In genomic region chr11:23504801-23505200, GRCm38 (mm10) we compare ENCODE assay signal across 31 mouse cellular contexts. TPM values are rescaled to one million over a fixed set of nuclear protein-coding genes. Genes with fewer than 3 reads are reported as not detected.
"Had no signal": no experiment of that assay in that cellular context is flagged by ENCODE, and none has a peak within 500 bp of the region (broad histone marks: within the 10 kb centered on the region; RNA-seq: fewer than 3 reads in every experiment).

No protein-coding gene starts in this region.

RNA-seq across cellular contexts. Expression of gene 1700093K21Rik, which starts 16.2 kb away (rescaled TPM):
- total RNA-seq: heart, postnatal 10 days; heart, postnatal 14 days; heart, postnatal 25 days; heart, postnatal 36 days; heart, postnatal 4 days; hematopoietic stem cell, adult 5-6 weeks; layer of hippocampus, adult 18-20 months; layer of hippocampus, adult 2 months; layer of hippocampus, postnatal 14 days; layer of hippocampus, postnatal 25 days; layer of hippocampus, postnatal 36 days; left cerebral cortex, adult 18-20 months had no signal
- polyA plus RNA-seq: heart, embryonic 14.5 days; heart, embryonic 15.5 days; heart, embryonic 16.5 days; heart, postnatal 0 days; hindbrain, embryonic 10.5 days; hindbrain, embryonic 12.5 days; hindbrain, embryonic 13.5 days; hindbrain, embryonic 14.5 days; hindbrain, embryonic 16.5 days; inflammation-experienced regulatory T-cells, adult 6 months; intestine, embryonic 14.5 days; intestine, embryonic 15.5 days; intestine, embryonic 16.5 days; intestine, postnatal 0 days; kidney, embryonic 14.5 days; kidney, embryonic 15.5 days; kidney, embryonic 16.5 days; kidney, postnatal 0 days; large intestine, adult 2 months had no signal
